Mouse (Mus musculus): Measurements from ENCODE around the gene Fbxo27. TPM values are rescaled to one million over a fixed set of nuclear protein-coding genes. Genes with fewer than 3 reads are reported as not detected.
A peak's percentile ranks its signal among the peaks of the same experiment; 100 is the strongest.

Gene Fbxo27
- polyA plus RNA-seq (2014; fragmentation: Nextera tagmentation; extraction: Ambion mirVana): 4.3 and 5.9 TPM in 2 replicates

GRCm38 (mm10) chr7:28692545-28693320, at the start of gene Fbxo27:
TSS of gene Fbxo27 (plus strand) at chr7:28692849.
- WGBS: 16% methylated on average over 29 of the region's 30 CpGs
- H3K36me3 ChIP-seq (ENCODE audit: control insufficient read depth, insufficient read depth, low read length): no peaks in the 10 kb centered on the region

GRCm38 (mm10) chr7:28645366-28645765, 47.3 kb upstream of the Fbxo27 start:
- DNase-seq (ENCODE audit: low spot score) (no peak), ATAC-seq (no peak)
- H3K4me3 ChIP-seq (ENCODE audit: low read depth, low read length): no peak overlapping the region
- H3K27me3 ChIP-seq (replicated peaks; ENCODE audit: control insufficient read depth, insufficient read depth, low read length): no peaks in the 10 kb centered on the region
- no peak overlapping the region for H3K27ac ChIP-seq (ENCODE audit: low read depth, low read length)
- no peak overlapping the region for H3K9ac ChIP-seq (ENCODE audit: low read length)
- no peaks in the 10 kb centered on the region for H3K36me3 ChIP-seq (ENCODE audit: control insufficient read depth, insufficient read depth, low read length)
- H3K4me1 ChIP-seq (ENCODE audit: control insufficient read depth, insufficient read depth, low read length): no peaks in the 10 kb centered on the region
- WGBS: 13% methylated on average over 6 of the region's 6 CpGs
- H3K9me3 ChIP-seq (replicated peaks; ENCODE audit: control insufficient read depth, low read length): no peaks in the 10 kb centered on the region
- H3K4me2 ChIP-seq (ENCODE audit: low read length): no peak overlapping the region

More at GRCm38 (mm10) chr7:28692545-28693320, at the start of gene Fbxo27:
- H3K9me3 ChIP-seq (replicated peaks; ENCODE audit: control insufficient read depth, low read length): no peaks in the 10 kb centered on the region
- H3K4me1 ChIP-seq (ENCODE audit: control insufficient read depth, insufficient read depth, low read length): peaks cover 7% of the 10 kb centered on the region; the same call in 1 of the 2 replicates
- H3K27ac ChIP-seq (ENCODE audit: low read depth, low read length): no peak within 1 kb of the TSS
- peak within 1 kb of the TSS; percentile 46 for H3K4me3 ChIP-seq (ENCODE audit: low read depth, low read length)
- H3K9ac ChIP-seq (ENCODE audit: low read length): peak within 1 kb of the TSS; percentile 55
- peaks cover 20% of the 10 kb centered on the region; the same call in 1 of the 2 replicates for H3K27me3 ChIP-seq (replicated peaks; ENCODE audit: control insufficient read depth, insufficient read depth, low read length)
- H3K4me2 ChIP-seq (ENCODE audit: low read length): peak within 1 kb of the TSS; percentile 90
- peak; percentile 46 for ATAC-seq
- DNase-seq (ENCODE audit: low spot score): peak; percentile 17

- Histone ChIP-seq H3K9ac (ENCODE audit: low read length) (no peak overlapping the region), H3K27ac (ENCODE audit: low read depth, low read length) (no peak overlapping the region), H3K4me3 (ENCODE audit: low read depth, low read length) (no peak overlapping the region), H3K4me2 (ENCODE audit: low read length) (no peak overlapping the region), H3K4me1 (ENCODE audit: control insufficient read depth, insufficient read depth, low read length) (no peaks in the 10 kb centered on the region), H3K9me3 (replicated peaks; ENCODE audit: control insufficient read depth, low read length) (no peaks in the 10 kb centered on the region), H3K27me3 (replicated peaks; ENCODE audit: control insufficient read depth, insufficient read depth, low read length) (no peaks in the 10 kb centered on the region), H3K36me3 (ENCODE audit: control insufficient read depth, insufficient read depth, low read length) (no peaks in the 10 kb centered on the region)
- DNase-seq (ENCODE audit: low spot score): no peak
- ATAC-seq: no peak
- 86% methylated on average over 2 of the region's 2 CpGs for WGBS
Measured at GRCm38 (mm10) chr7:28645947-28646475, 46.6 kb upstream of the Fbxo27 start.

GRCm38 (mm10) chr7:28647016-28647415, 45.6 kb upstream of the Fbxo27 start:
- H3K4me1 ChIP-seq (ENCODE audit: control insufficient read depth, insufficient read depth, low read length): no peaks in the 10 kb centered on the region
- WGBS: 50% methylated on average over 7 of the region's 7 CpGs
- ATAC-seq: no peak
- DNase-seq (ENCODE audit: low spot score): no peak
- no peaks in the 10 kb centered on the region for H3K9me3 ChIP-seq (replicated peaks; ENCODE audit: control insufficient read depth, low read length)
- no peaks in the 10 kb centered on the region for H3K27me3 ChIP-seq (replicated peaks; ENCODE audit: control insufficient read depth, insufficient read depth, low read length)
- H3K4me2 ChIP-seq (ENCODE audit: low read length): no peak overlapping the region
- H3K4me3 ChIP-seq (ENCODE audit: low read depth, low read length): no peak overlapping the region
- no peaks in the 10 kb centered on the region for H3K36me3 ChIP-seq (ENCODE audit: control insufficient read depth, insufficient read depth, low read length)
- H3K27ac ChIP-seq (ENCODE audit: low read depth, low read length): no peak overlapping the region
- H3K9ac ChIP-seq (ENCODE audit: low read length): no peak overlapping the region

- Histone ChIP-seq H3K9ac (ENCODE audit: low read length) (no peak overlapping the region), H3K27ac (ENCODE audit: low read depth, low read length) (no peak overlapping the region), H3K9me3 (replicated peaks; ENCODE audit: control insufficient read depth, low read length) (no peaks in the 10 kb centered on the region), H3K4me1 (ENCODE audit: control insufficient read depth, insufficient read depth, low read length) (no peaks in the 10 kb centered on the region), H3K27me3 (replicated peaks; ENCODE audit: control insufficient read depth, insufficient read depth, low read length) (no peaks in the 10 kb centered on the region), H3K4me3 (ENCODE audit: low read depth, low read length) (no peak overlapping the region), H3K36me3 (ENCODE audit: control insufficient read depth, insufficient read depth, low read length) (no peaks in the 10 kb centered on the region), H3K4me2 (ENCODE audit: low read length) (no peak overlapping the region)
- no peak for ATAC-seq
- no peak for DNase-seq (ENCODE audit: low spot score)
- WGBS: 92% methylated on average over 2 of the region's 2 CpGs
Measured at GRCm38 (mm10) chr7:28651157-28651556, 41.5 kb upstream of the Fbxo27 start.

- no peak overlapping the region for H3K4me3 ChIP-seq (ENCODE audit: low read depth, low read length)
- H3K4me1 ChIP-seq (ENCODE audit: control insufficient read depth, insufficient read depth, low read length): no peaks in the 10 kb centered on the region
- H3K27me3 ChIP-seq (replicated peaks; ENCODE audit: control insufficient read depth, insufficient read depth, low read length): no peaks in the 10 kb centered on the region
- H3K4me2 ChIP-seq (ENCODE audit: low read length): no peak overlapping the region
- no peaks in the 10 kb centered on the region for H3K36me3 ChIP-seq (ENCODE audit: control insufficient read depth, insufficient read depth, low read length)
- H3K9me3 ChIP-seq (replicated peaks; ENCODE audit: control insufficient read depth, low read length): no peaks in the 10 kb centered on the region
- WGBS: 75% methylated on average over 4 of the region's 4 CpGs
- H3K27ac ChIP-seq (ENCODE audit: low read depth, low read length): no peak overlapping the region
- ATAC-seq (no peak), DNase-seq (ENCODE audit: low spot score) (no peak)
- H3K9ac ChIP-seq (ENCODE audit: low read length): no peak overlapping the region
Measured at GRCm38 (mm10) chr7:28656430-28656829, 36.2 kb upstream of the Fbxo27 start.

GRCm38 (mm10) chr7:28665620-28666579, 26.7 kb upstream of the Fbxo27 start:
- H3K9me3 ChIP-seq (replicated peaks; ENCODE audit: control insufficient read depth, low read length): no peaks in the 10 kb centered on the region
- H3K4me1 ChIP-seq (ENCODE audit: control insufficient read depth, insufficient read depth, low read length): no peaks in the 10 kb centered on the region
- H3K27ac ChIP-seq (ENCODE audit: low read depth, low read length): no peak overlapping the region
- peak; percentile 56 for DNase-seq (ENCODE audit: low spot score)
- H3K4me3 ChIP-seq (ENCODE audit: low read depth, low read length): no peak overlapping the region
- H3K4me2 ChIP-seq (ENCODE audit: low read length): peak overlapping the region; percentile 9; the same call in 1 of the 2 replicates
- peak overlapping the region; percentile 13; the same call in 1 of the 2 replicates for H3K9ac ChIP-seq (ENCODE audit: low read length)
- 36% methylated on average over 15 of the region's 15 CpGs for whole genome bisulfite sequencing
- no peaks in the 10 kb centered on the region for H3K36me3 ChIP-seq (ENCODE audit: control insufficient read depth, insufficient read depth, low read length)
- no peaks in the 10 kb centered on the region for H3K27me3 ChIP-seq (replicated peaks; ENCODE audit: control insufficient read depth, insufficient read depth, low read length)
- no peak; the same call in 1 of the 2 replicates for ATAC-seq

GRCm38 (mm10) chr7:28671172-28671571, 21.5 kb upstream of the Fbxo27 start:
- DNase-seq (ENCODE audit: low spot score): no peak

More at GRCm38 (mm10) chr7:28671172-28671571, 21.5 kb upstream of the Fbxo27 start:
- Histone ChIP-seq H3K27ac (ENCODE audit: low read depth, low read length) (no peak overlapping the region), H3K9ac (ENCODE audit: low read length) (no peak overlapping the region), H3K36me3 (ENCODE audit: control insufficient read depth, insufficient read depth, low read length) (no peaks in the 10 kb centered on the region), H3K4me3 (ENCODE audit: low read depth, low read length) (no peak overlapping the region), H3K9me3 (replicated peaks; ENCODE audit: control insufficient read depth, low read length) (no peaks in the 10 kb centered on the region), H3K4me1 (ENCODE audit: control insufficient read depth, insufficient read depth, low read length) (no peaks in the 10 kb centered on the region), H3K27me3 (replicated peaks; ENCODE audit: control insufficient read depth, insufficient read depth, low read length) (no peaks in the 10 kb centered on the region), H3K4me2 (ENCODE audit: low read length) (no peak overlapping the region)
- ATAC-seq: no peak
- WGBS: 82% methylated on average over 4 of the region's 4 CpGs

Measured in forebrain, embryonic 14.5 days (tissue).